Mouse (Mus musculus): ENCODE data around the gene Sh3bp5l.

GRCm38 (mm10) chr11:58377273-58377672, 46.7 kb downstream of the Sh3bp5l start:
- TF ChIP-seq POLR2A (IDR thresholded peaks at IDR 0.05; ENCODE audit: insufficient read depth, low read length) (no peak), EP300 (IDR thresholded peaks at IDR 0.05; ENCODE audit: insufficient read depth, low read depth, low read length) (no peak), CTCF (IDR thresholded peaks at IDR 0.05; ENCODE audit: low read depth, low read length) (no peak)

All from ES-Bruce4 (cell line).